Mouse (Mus musculus) heart, adult 11 months (tissue): ENCODE data around the gene D930007J09Rik.
A peak's percentile ranks its signal among the peaks of the same experiment; 100 is the strongest.

Source experiments
- DNase-seq: peaks from one replicate; pipeline ENCODE4 v3.0.0; 2022

The D930007J09Rik gene

GRCm38 (mm10) chr13:32819241-32819640 lies 16.6 kb upstream of the D930007J09Rik start:
- peak; percentile 43 for DNase-seq

GRCm38 (mm10) chr13:32807624-32808023 lies 5.0 kb upstream of the D930007J09Rik start:
- DNase-seq: no peak

GRCm38 (mm10) chr13:32806820-32807219 lies 4.2 kb upstream of the D930007J09Rik start:
- DNase-seq: peak; percentile 90

GRCm38 (mm10) chr13:32803701-32804345 lies 1.2 kb upstream of the D930007J09Rik start:
- DNase-seq: no peak

DNA sequence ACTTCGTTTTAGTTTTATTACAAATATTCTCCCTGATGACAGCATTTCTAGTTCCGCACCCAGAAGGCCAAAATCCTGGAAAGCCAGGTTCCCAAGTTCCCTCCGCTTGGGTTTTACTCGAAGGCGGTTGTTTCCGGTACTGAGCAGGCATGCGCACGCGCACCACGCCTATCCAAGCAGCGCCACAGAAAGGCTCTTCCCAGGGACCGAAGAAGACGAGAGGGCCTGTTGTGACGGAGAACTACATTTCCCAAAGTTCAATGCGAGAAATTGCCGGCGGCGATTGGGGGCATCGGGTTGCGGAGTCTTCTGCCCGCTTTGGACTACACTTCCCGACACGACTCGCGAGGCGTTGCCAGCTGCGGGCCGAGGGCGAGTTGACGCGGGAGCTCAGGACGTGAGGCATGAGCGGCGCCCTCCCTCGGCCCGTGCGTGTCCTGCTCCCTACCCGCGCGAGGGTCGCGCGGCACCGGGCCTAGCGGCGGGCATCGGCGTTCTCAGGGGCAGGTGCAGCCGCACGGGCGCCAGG lies 892 bp downstream of the D930007J09Rik start, which contains the start of gene Wrnip1:
Wrnip1 (plus strand) TSS at position 346 of the 529 bp plus-strand sequence.
- DNase-seq: peak; percentile 100

- DNase-seq: no peak
These were observed 1.8 kb downstream of the D930007J09Rik start for GRCm38 (mm10) chr13:32800859-32801258.

GRCm38 (mm10) chr13:32799131-32799530 lies 3.5 kb downstream of the D930007J09Rik start:
- no peak for DNase-seq

GRCm38 (mm10) chr13:32797085-32797484 lies 5.6 kb downstream of the D930007J09Rik start:
- DNase-seq: no peak

GRCm38 (mm10) chr13:32795166-32795565 lies 7.5 kb downstream of the D930007J09Rik start:
- DNase-seq: no peak

GRCm38 (mm10) chr13:32794619-32795018 lies 8.0 kb downstream of the D930007J09Rik start:
- peak; percentile 98 for DNase-seq

- no peak for DNase-seq
These were observed 12.9 kb downstream of the D930007J09Rik start for GRCm38 (mm10) chr13:32789781-32790180.

DNA sequence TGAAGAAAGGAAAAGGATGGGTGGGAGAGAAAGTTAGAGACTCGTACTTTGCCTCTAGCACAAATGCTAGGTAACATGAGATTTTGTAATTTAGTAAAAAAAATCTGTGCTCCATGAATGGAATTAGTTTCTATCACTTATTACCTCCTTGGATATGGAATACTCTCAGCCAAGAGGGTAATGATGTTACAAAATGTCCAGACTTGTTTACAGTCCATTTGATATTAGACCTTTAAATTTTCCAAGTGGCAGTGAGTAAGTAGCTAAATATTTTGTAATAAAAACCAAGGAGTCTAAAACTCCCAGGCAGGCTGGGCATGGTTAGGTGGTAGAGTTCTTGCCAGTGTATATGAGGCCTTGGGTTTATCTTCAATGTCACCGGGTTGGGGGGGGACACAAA lies 15.1 kb downstream of the D930007J09Rik start:
- no peak for DNase-seq

- no peak for DNase-seq
These were observed 18.8 kb downstream of the D930007J09Rik start, which contains the start of gene Mylk4 for GRCm38 (mm10) chr13:32783816-32784215. Mylk4 (minus strand) TSS chr13:32783954.

- no peak for DNase-seq
These were observed 19.6 kb downstream of the D930007J09Rik start for GRCm38 (mm10) chr13:32783055-32783454.

GRCm38 (mm10) chr13:32778861-32779260 lies 23.8 kb downstream of the D930007J09Rik start:
- DNase-seq: no peak

- peak; percentile 95 for DNase-seq
These were observed 26.3 kb downstream of the D930007J09Rik start for GRCm38 (mm10) chr13:32776350-32776749.

DNA sequence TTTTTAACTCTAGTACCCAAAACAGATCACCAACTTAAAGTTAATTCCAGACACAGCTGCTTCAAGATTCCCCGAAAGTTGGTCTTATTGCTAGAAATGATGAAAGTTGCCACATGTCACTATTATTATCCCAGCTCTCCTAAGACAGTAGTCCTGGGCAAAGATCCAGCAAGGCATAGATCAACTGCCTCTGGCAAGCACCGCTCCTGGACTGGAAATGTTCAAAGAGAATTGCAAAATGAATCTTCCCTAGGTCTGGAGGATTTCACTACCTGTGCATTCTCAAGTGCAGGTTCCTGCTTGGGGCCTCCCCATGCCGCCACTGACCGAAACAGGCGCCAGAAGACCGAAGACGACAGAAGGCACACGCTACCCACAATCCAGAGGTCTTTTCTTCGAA lies 26.8 kb downstream of the D930007J09Rik start:
- DNase-seq: peak; percentile 91

- DNase-seq: peak; percentile 89
These were observed 32.7 kb downstream of the D930007J09Rik start for GRCm38 (mm10) chr13:32769960-32770359.

GRCm38 (mm10) chr13:32768104-32768503 lies 34.5 kb downstream of the D930007J09Rik start:
- no peak for DNase-seq

- peak; percentile 99 for DNase-seq
These were observed 38.2 kb downstream of the D930007J09Rik start for GRCm38 (mm10) chr13:32764448-32764847.

- DNase-seq: peak; percentile 97
These were observed 39.5 kb downstream of the D930007J09Rik start for GRCm38 (mm10) chr13:32763141-32763540.

GRCm38 (mm10) chr13:32760795-32761194 lies 41.9 kb downstream of the D930007J09Rik start:
- DNase-seq: peak; percentile 22

- peak; percentile 83 for DNase-seq
These were observed 43.6 kb downstream of the D930007J09Rik start for GRCm38 (mm10) chr13:32759036-32759435.
